Mouse (Mus musculus) erythroblast, embryonic 14.5 days (primary cell): ENCODE measurements at regions not wholly inside any gene's neighbourhood (a gene's known extent, or its start where the extent isn't known, plus 50 kb on each side); places are given as distances from the start of the nearest gene placed in this dataset.

ENCODE experiments used
- H3K27me3 ChIP-seq: 2 replicates; pipeline ENCODE4 v1.6.1; 2012; ENCODE audit warnings: inconsistent platforms; ENCODE audit not compliant: control insufficient read depth
- H3K36me3 ChIP-seq: 2 replicates; pipeline ENCODE4 v1.6.1; 2012; ENCODE audit warnings: mild to moderate bottlenecking, inconsistent platforms; ENCODE audit not compliant: control insufficient read depth
- H3K4me1 ChIP-seq: 2 replicates; pipeline ENCODE4 v1.6.1; 2012; ENCODE audit warnings: inconsistent platforms; ENCODE audit not compliant: control insufficient read depth
- H3K4me3 ChIP-seq: replicated peaks from 2 replicates; pipeline ENCODE3; 2012; ENCODE audit warnings: moderate library complexity, mild to moderate bottlenecking, inconsistent platforms
- H3K9me3 ChIP-seq: 2 replicates; pipeline ENCODE4 v1.6.1; 2012; ENCODE audit warnings: low read length, inconsistent platforms, mixed read lengths; ENCODE audit not compliant: control insufficient read depth
- GATA1 ChIP-seq: IDR thresholded peaks from 2 replicates; pipeline ENCODE4 v1.6.1; 2012; ENCODE audit warnings: low read length, inconsistent platforms, mixed read lengths
- TAL1 ChIP-seq: IDR thresholded peaks from 3 replicates; pipeline ENCODE4 v1.6.1; 2012; ENCODE audit warnings: low read length, inconsistent platforms, mixed read lengths

DNA sequence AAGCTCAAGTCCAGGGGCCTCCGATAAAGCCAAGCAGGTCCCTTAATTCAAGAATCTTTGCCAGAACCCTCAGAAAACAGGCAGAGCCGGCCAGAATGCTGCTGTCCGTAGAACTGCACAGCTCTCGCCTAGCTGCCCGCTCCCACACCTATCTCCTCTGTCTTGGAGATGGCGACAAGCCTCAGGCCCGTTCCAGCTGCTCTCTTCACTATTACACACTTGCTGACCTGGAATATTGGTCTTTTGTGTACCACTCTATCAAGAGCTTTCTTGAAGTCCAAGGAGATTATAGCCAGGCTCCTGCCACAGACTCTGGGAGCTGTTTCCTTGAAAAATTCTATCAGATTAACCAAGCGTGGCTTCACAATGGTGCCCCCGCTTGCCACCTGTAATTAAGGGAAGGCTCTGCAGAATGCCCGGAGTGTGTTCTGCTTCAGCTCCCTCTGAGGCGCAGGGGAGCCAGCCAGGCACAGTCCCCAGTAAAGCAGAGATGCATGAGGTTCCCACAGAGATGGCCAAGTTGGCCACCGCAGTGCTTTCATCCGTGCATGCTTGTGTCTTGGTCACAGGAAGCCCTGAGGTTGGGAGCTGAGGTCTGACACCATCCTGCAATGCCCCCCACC lies 496.8 kb downstream of the Cdh26 start:
- Histone ChIP-seq H3K9me3 (peaks cover 23% of the 10 kb centered on the region), H3K36me3 (no peaks in the 10 kb centered on the region), H3K4me1 (no peaks in the 10 kb centered on the region), H3K27me3 (no peaks in the 10 kb centered on the region), H3K4me3 (no peak overlapping the region)
- TF ChIP-seq TAL1, result no peak
- TF ChIP-seq GATA1, result no peak

DNA sequence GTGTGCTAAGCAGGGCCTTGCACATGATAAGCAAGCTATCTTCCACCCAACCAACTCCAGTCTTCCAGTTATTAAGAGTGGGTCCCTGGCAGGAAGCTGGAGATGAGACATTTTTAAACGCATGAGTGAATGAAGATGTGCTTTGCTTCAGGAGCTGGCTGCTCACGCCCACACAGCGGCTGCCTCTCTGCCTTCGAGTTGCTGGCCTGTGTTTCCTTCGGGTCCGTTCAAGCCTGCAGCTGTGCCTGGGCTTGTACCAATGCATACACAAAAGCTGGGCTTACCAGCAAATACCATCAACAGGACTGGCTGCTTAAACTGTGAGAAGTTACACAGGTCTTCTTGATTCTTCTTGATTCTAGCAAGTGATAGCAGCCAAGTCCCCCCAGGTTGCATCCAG lies 498.7 kb downstream of the Cdh26 start:
- Histone ChIP-seq H3K4me3 (no peak overlapping the region), H3K36me3 (no peaks in the 10 kb centered on the region), H3K27me3 (no peaks in the 10 kb centered on the region), H3K4me1 (no peaks in the 10 kb centered on the region), H3K9me3 (peaks cover 19% of the 10 kb centered on the region)
- TF ChIP-seq TAL1, result no peak
- TF ChIP-seq GATA1, result no peak

DNA sequence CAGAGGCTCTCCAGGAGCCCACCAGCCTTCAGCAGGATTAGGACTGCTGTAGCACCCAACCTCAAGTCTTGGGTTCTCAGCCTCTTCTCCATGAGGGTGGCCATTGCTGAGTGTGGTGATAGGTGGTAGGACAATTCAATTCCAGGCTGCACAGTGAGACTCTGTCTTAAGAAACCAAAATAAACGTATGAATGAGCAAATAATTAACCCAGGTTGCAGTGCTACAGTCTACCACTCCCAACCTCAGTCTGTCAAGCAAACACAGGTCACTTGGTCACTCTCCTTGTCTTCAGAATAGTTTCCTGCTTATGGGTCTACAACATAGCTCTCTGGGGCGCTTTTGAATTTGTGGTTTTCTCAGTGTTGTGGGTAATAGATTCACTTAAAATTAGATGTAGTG lies 499.8 kb downstream of the Cdh26 start:
- Histone ChIP-seq H3K36me3 (no peaks in the 10 kb centered on the region), H3K4me3 (no peak overlapping the region), H3K4me1 (no peaks in the 10 kb centered on the region), H3K27me3 (no peaks in the 10 kb centered on the region), H3K9me3 (peaks cover 21% of the 10 kb centered on the region)
- TF ChIP-seq GATA1 (no peak), TAL1 (no peak)

DNA sequence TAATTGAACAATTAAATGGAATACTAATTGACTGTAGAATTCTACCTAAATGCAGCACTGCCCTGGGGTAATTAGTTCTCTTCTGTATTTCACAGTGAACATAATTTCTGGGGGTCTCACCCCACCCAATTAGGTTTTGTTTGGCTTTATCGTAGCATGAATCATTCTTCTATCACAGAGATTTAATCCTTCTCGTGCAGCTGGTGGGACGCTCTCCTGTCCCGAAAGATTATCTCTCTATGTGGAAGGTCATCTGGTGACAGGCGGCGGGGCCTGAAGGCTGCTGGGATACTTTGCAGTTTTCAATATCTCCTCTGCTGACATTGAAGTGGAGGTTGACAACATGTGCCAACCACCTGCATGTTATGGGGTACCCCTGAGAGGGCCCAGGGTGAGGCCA lies 493.8 kb upstream of the Cdh4 start:
- Histone ChIP-seq H3K9me3 (peaks cover 24% of the 10 kb centered on the region), H3K4me3 (no peak overlapping the region), H3K4me1 (no peaks in the 10 kb centered on the region), H3K27me3 (no peaks in the 10 kb centered on the region), H3K36me3 (no peaks in the 10 kb centered on the region)
- no peak for TF ChIP-seq TAL1
- TF ChIP-seq GATA1, result no peak

DNA sequence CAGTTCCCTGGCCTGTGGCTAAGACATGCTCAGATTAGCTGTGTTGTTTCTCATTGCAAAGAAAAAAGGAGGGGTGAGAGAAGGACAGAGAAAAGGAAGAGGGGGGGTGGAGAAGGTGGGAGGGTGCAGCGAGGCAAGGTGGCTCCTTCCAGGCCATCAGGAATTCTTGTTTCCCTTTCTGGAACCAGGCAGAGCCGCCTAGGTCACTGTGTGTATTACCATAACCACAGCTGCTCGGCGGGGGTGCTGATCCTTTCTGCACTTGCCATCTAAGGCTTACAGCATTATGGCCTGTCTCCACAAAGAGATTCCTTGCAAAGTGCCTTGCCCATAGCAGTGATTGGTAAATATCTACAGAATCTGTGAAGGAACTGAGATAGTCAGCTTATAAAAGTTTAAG lies 493.1 kb upstream of the Cdh4 start:
- H3K9me3 ChIP-seq, result peaks cover 20% of the 10 kb centered on the region

DNA sequence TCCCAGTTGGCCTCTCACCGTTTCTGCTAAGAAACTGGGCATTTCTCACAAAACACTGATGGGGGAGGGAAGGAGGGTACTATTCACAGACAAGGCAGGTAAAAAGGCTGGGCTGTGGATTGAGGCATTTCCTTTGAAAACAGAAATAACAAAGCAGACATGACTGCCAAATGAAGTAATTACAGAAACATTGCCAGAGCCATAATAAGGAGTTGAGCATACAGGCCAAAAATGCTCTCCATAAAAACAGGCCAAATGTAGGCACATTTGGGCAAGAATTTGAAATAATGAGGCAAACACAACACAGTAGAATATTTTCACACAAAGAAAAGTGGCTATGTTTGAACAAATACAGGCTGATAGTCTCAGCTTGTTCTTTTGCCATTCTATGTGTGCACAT lies 491.9 kb upstream of the Cdh4 start:
- H3K4me3 ChIP-seq, result no peak overlapping the region
- H3K9me3 ChIP-seq, result peaks cover 17% of the 10 kb centered on the region
- H3K4me1 ChIP-seq, result no peaks in the 10 kb centered on the region
- no peaks in the 10 kb centered on the region for H3K27me3 ChIP-seq
- TF ChIP-seq TAL1 (no peak), GATA1 (no peak)
- no peaks in the 10 kb centered on the region for H3K36me3 ChIP-seq

More for the DNA sequence above, 493.1 kb upstream of the Cdh4 start:
- Histone ChIP-seq H3K4me1 (no peaks in the 10 kb centered on the region), H3K36me3 (no peaks in the 10 kb centered on the region), H3K27me3 (no peaks in the 10 kb centered on the region), H3K4me3 (no peak overlapping the region)
- TF ChIP-seq GATA1 (no peak), TAL1 (no peak)

DNA sequence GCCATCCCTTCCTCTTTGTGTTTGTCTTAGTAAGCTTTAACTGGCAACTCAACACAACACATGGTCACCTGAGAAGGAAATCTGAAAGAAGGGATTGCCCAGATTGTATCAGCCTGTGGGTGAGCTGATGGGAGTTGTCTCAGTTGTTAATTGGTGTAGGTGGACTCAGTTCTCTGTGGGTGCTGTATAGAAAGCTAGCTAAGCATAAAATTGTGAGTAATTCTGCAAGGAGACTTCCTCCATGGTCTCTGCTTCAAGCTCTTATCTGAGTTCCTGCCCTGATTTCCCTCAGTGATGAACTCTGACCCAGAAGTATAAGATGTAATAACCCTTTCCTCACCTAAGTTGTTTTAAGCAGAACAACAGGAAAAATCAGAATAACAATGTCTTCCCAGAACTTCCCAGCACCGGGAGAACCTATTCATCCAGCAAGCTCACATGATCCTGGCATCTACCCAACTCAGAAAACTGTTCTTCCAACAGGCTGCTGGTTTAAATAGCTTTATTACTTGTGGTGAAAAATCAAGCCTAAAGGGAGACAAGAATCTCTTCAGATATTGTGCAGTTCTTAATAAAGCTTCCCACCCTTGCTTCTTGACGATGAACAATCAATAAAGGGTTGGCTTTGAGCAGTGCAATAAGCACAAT lies 487.7 kb upstream of the Cdh4 start:
- no peak for TF ChIP-seq TAL1
- no peak for TF ChIP-seq GATA1
- Histone ChIP-seq H3K36me3 (no peaks in the 10 kb centered on the region), H3K27me3 (no peaks in the 10 kb centered on the region), H3K4me1 (no peaks in the 10 kb centered on the region), H3K9me3 (peaks cover 30% of the 10 kb centered on the region), H3K4me3 (no peak overlapping the region)

DNA sequence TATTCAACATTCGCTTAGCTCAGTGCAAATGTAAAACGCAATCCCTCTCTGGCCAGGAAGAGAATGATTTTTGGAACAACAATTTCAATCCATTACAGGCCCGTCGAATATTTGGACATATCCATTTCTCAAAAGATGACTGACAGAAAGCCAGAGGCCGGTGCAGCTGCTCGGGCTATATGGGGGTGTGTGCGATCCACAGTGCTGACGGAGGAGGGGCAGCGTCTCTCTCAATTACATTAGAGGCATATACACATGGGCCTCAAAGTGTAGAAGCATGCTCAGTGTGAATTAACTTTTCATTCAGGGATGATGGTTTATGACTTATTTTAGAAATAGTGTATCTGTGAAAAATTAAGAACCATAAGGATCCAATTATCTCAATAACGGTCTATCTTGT lies 483.4 kb upstream of the Cdh4 start:
- TF ChIP-seq TAL1, result no peak
- no peak for TF ChIP-seq GATA1
- Histone ChIP-seq H3K36me3 (no peaks in the 10 kb centered on the region), H3K9me3 (peaks cover 42% of the 10 kb centered on the region)

DNA sequence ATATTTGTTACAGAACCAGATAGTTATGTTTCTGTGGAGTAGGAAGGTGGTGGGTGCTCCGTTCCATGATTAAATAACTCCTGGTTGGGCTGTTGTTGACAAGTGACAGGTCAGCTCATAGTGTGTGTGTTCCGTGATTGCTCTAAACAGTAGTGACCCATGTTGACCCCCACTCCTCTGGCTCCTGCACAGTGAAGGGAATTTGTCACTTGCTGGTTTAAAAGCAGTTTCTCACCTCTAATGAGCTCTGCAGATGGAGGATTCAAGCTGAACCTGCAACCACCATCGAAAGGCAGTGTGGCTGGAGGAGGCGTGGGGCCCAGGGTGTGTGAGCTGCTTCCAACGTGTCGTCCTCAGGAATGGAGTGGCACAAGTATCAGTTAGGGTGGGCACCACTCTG lies 482.6 kb upstream of the Cdh4 start:
- TF ChIP-seq TAL1 (no peak), GATA1 (no peak)
- no peaks in the 10 kb centered on the region for H3K36me3 ChIP-seq
- no peaks in the 10 kb centered on the region for H3K27me3 ChIP-seq
- no peaks in the 10 kb centered on the region for H3K4me1 ChIP-seq
- no peak overlapping the region for H3K4me3 ChIP-seq
- peaks cover 47% of the 10 kb centered on the region for H3K9me3 ChIP-seq

More for the DNA sequence above, 483.4 kb upstream of the Cdh4 start:
- Histone ChIP-seq H3K4me3 (no peak overlapping the region), H3K27me3 (no peaks in the 10 kb centered on the region), H3K4me1 (no peaks in the 10 kb centered on the region)
